In the genomic region with DNA sequence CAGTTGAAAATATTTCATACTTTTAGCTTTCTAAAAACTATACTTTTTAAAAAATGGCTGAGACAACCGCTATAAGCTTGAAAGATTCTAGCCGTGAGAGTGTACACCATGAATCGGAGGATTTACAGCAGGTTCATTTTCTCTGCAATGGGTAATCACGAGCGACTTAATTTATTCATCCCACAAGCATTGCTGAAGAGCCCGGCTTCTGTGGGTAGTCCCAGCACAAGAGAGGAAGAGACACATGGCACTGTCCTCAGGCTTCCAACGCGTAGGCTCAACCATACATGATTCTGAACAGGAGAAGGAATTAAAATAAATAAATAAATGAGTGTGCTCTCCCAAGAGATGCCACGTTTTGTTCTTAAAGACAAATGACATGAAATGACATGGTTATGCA, we compare ENCODE assay signal across 11 mouse cellular contexts.
DNase-seq lines count a peak whose midpoint lies in the region; ATAC-seq and TF ChIP-seq lines count a peak whose summit lies in the region.
"Had no signal": no experiment of that assay in that cellular context is flagged by ENCODE, and none has a peak within 500 bp of the region (broad histone marks: within the 10 kb centered on the region; RNA-seq: fewer than 3 reads in every experiment).

No protein-coding gene starts in this region.

- WGBS in forebrain, embryonic 12.5 days, result 66% methylated on average over 9 of the region's 9 CpGs
- WGBS in midbrain, embryonic 13.5 days, result 30% methylated on average over 9 of the region's 9 CpGs
- 78% methylated on average over 9 of the region's 9 CpGs for WGBS in intestine, embryonic 16.5 days
- 84% methylated on average over 9 of the region's 9 CpGs for WGBS in lung, adult 2 months

- H3K36me3 ChIP-seq in forebrain, embryonic 12.5 days (replicated peaks), result 0 out of 2 replicates have a peak, but pooled peaks cover 3% of the 10 kb centered on the region
- no peaks in the 10 kb centered on the region for H3K36me3 ChIP-seq in midbrain, embryonic 13.5 days
- H3K36me3 ChIP-seq in intestine, embryonic 16.5 days (ENCODE audit: control insufficient read depth, insufficient read depth, low read length), result no peaks in the 10 kb centered on the region
- H3K36me3 ChIP-seq: heart, embryonic 10.5 days; lung, embryonic 15.5 days had no signal

- peak; percentile 90 for DNase-seq in brain, adult 2 months (ENCODE audit: low read depth, low spot score)
- peak; percentile 40 to 76 for DNase-seq in layer of hippocampus, adult 18-20 months (ENCODE audit: low spot score in 2 of 2)
- no peak for DNase-seq in spleen, postnatal 10 days (ENCODE audit: low spot score in 2 of 2)
- DNase-seq in lung, adult 2 months, result no peak

- H3K4me3 ChIP-seq in forebrain, embryonic 12.5 days (replicated peaks), result peak overlapping the region; percentile 32
- H3K4me3 ChIP-seq in midbrain, embryonic 13.5 days (replicated peaks), result peak overlapping the region; percentile 51
- H3K4me3 ChIP-seq in intestine, embryonic 16.5 days (ENCODE audit: low read length), result no peak overlapping the region
- no peak overlapping the region for H3K4me3 ChIP-seq in lung, adult 2 months (replicated peaks; ENCODE audit: extremely low read depth, low read depth, low read length)
- H3K4me3 ChIP-seq: heart, embryonic 10.5 days; lung, embryonic 15.5 days had no signal

- no peak for TF ChIP-seq POLR2A in lung, adult 2 months (IDR thresholded peaks at IDR 0.05; ENCODE audit: borderline replicate concordance, extremely low read depth, low read depth, low read length)

- no peaks in the 10 kb centered on the region for H3K9me3 ChIP-seq in forebrain, embryonic 12.5 days
- H3K9me3 ChIP-seq in midbrain, embryonic 13.5 days, result no peaks in the 10 kb centered on the region
- H3K9me3 ChIP-seq in intestine, embryonic 16.5 days (ENCODE audit: control insufficient read depth, low read length), result no peaks in the 10 kb centered on the region
- H3K9me3 ChIP-seq: heart, embryonic 10.5 days; lung, embryonic 15.5 days had no signal

- H3K4me1 ChIP-seq in forebrain, embryonic 12.5 days, result peaks cover 40% of the 10 kb centered on the region
- peaks cover 62% of the 10 kb centered on the region for H3K4me1 ChIP-seq in midbrain, embryonic 13.5 days (replicated peaks)
- H3K4me1 ChIP-seq in intestine, embryonic 16.5 days (ENCODE audit: control insufficient read depth, insufficient read depth, low read length), result no peaks in the 10 kb centered on the region
- H3K4me1 ChIP-seq in lung, adult 2 months (ENCODE audit: control insufficient read depth, insufficient read depth, low read length), result no peaks in the 10 kb centered on the region
- H3K4me1 ChIP-seq: heart, embryonic 10.5 days; lung, embryonic 15.5 days had no signal

- 0 out of 2 replicates have a peak overlapping the region, but pooled peaks have one; percentile 54 for H3K27ac ChIP-seq in forebrain, embryonic 12.5 days
- H3K27ac ChIP-seq in midbrain, embryonic 13.5 days, result peak overlapping the region; percentile 88
- no peak overlapping the region for H3K27ac ChIP-seq in intestine, embryonic 16.5 days (ENCODE audit: low read length)
- H3K27ac ChIP-seq: heart, embryonic 10.5 days; kidney, postnatal 0 days; lung, embryonic 15.5 days had no signal

- TF ChIP-seq CTCF in lung, adult 2 months (IDR thresholded peaks at IDR 0.05; ENCODE audit: insufficient read depth, low read length), result no peak

- H3K4me2 ChIP-seq in forebrain, embryonic 12.5 days, result peak overlapping the region; percentile 34
- H3K4me2 ChIP-seq in midbrain, embryonic 13.5 days (replicated peaks), result peak overlapping the region; percentile 61
- H3K4me2 ChIP-seq in intestine, embryonic 16.5 days (ENCODE audit: low read depth, low read length), result no peak overlapping the region
- H3K4me2 ChIP-seq: lung, embryonic 15.5 days had no signal

- H3K9ac ChIP-seq in forebrain, embryonic 12.5 days, result peak overlapping the region; percentile 34; the same call in 1 of the 2 replicates
- peak overlapping the region; percentile 69 for H3K9ac ChIP-seq in midbrain, embryonic 13.5 days (replicated peaks)
- no peak overlapping the region for H3K9ac ChIP-seq in intestine, embryonic 16.5 days (ENCODE audit: low read depth, low read length)
- H3K9ac ChIP-seq: lung, embryonic 15.5 days had no signal

- peak; percentile 28; the same call in 1 of the 2 replicates for ATAC-seq in forebrain, embryonic 12.5 days (ENCODE audit: low FRiP score)
- peak; percentile 57 for ATAC-seq in midbrain, embryonic 13.5 days
- no peak for ATAC-seq in CD4-positive, CD25-positive, alpha-beta regulatory T cell, adult 4 months
- no peak for ATAC-seq in intestine, embryonic 16.5 days

- H3K27me3 ChIP-seq in forebrain, embryonic 12.5 days, result no peaks in the 10 kb centered on the region
- no peaks in the 10 kb centered on the region for H3K27me3 ChIP-seq in midbrain, embryonic 13.5 days
- H3K27me3 ChIP-seq in intestine, embryonic 16.5 days (replicated peaks; ENCODE audit: control insufficient read depth, insufficient read depth, low read length), result no peaks in the 10 kb centered on the region
- H3K27me3 ChIP-seq: lung, embryonic 15.5 days had no signal

Comparison
In these comparisons a context has a peak if more than half of its experiments do, and no peak if none do; other contexts are left out.
1. DNase-seq: peak in brain, adult 2 months (single experiment) and layer of hippocampus, adult 18-20 months (2 of 2); none in spleen, postnatal 10 days (0 of 2) and lung, adult 2 months (single experiment).
2. ATAC-seq: peak in forebrain, embryonic 12.5 days (single experiment) and midbrain, embryonic 13.5 days (single experiment); none in CD4-positive, CD25-positive, alpha-beta regulatory T cell, adult 4 months (single experiment) and intestine, embryonic 16.5 days (single experiment).
3. H3K4me3 ChIP-seq: peak in forebrain, embryonic 12.5 days (single experiment) and midbrain, embryonic 13.5 days (single experiment); none in intestine, embryonic 16.5 days (single experiment) and lung, adult 2 months (single experiment).